Mouse (Mus musculus): ENCODE data around the gene Vps41.
A peak's percentile ranks its signal among the peaks of the same experiment; 100 is the strongest.

- TF ChIP-seq CTCF (IDR thresholded peaks at IDR 0.05; ENCODE audit: low read depth, low read length) (peak; percentile 54), POLR2A (IDR thresholded peaks at IDR 0.05; ENCODE audit: borderline replicate concordance, low read depth, low read length) (no peak)
These were observed 93.0 kb downstream of the Vps41 start for GRCm38 (mm10) chr13:18809978-18810675.

All from bone marrow macrophage, adult 2 months (primary cell).